Mouse (Mus musculus) heart, postnatal 0 days (tissue): ENCODE results near the gene Id3. TPM values are rescaled to one million over a fixed set of nuclear protein-coding genes. Genes with fewer than 3 reads are reported as not detected.

Source experiments
- ATAC-seq: fragments of 200-750 bp; cut with Nextera tagmentation; 2 replicates; pipeline ENCODE4 v1.8.0; 2017; ENCODE audit warnings: low read depth, moderate number of reproducible peaks, moderate library complexity; ENCODE audit not compliant: insufficient read depth
- DNase-seq: peaks from one replicate; pipeline ENCODE4 v3.0.0-alpha.2; 2016; ENCODE audit warnings: low spot score
- H3K27ac ChIP-seq: fragments of 300-500 bp; sonication (generic); 2 replicates; pipeline ENCODE4 v1.5.1; 2014; ENCODE audit warnings: low read depth, mild to moderate bottlenecking
- H3K27me3 ChIP-seq: fragments of 300-500 bp; sonication (generic); 2 replicates; pipeline ENCODE4 v1.6.1; 2014; ENCODE audit warnings: low read length, mixed read lengths; ENCODE audit not compliant: control insufficient read depth, insufficient read depth
- H3K36me3 ChIP-seq: fragments of 300-500 bp; sonication (generic); replicated peaks from 2 replicates; pipeline ENCODE4 v1.6.1; 2014; ENCODE audit warnings: low read length, mixed read lengths; ENCODE audit not compliant: control insufficient read depth, insufficient read depth
- H3K4me1 ChIP-seq: fragments of 300-500 bp; sonication (generic); 2 replicates; pipeline ENCODE4 v1.6.1; 2014; ENCODE audit warnings: antibody characterized with exemption; ENCODE audit not compliant: control insufficient read depth, insufficient read depth
- H3K4me2 ChIP-seq: fragments of 300-500 bp; sonication (generic); 2 replicates; pipeline ENCODE4 v1.6.1; 2014; ENCODE audit warnings: low read depth, mild to moderate bottlenecking, low read length, moderate library complexity
- H3K4me3 ChIP-seq: fragments of 300-500 bp; sonication (generic); 2 replicates; pipeline ENCODE4 v1.5.1; 2014; ENCODE audit warnings: low read depth, low read length
- H3K9ac ChIP-seq: fragments of 300-500 bp; sonication (generic); replicated peaks from 2 replicates; pipeline ENCODE4 v1.6.1; 2014; ENCODE audit warnings: low read depth, low read length, mixed read lengths
- H3K9me3 ChIP-seq: fragments of 300-500 bp; sonication (generic); replicated peaks from 2 replicates; pipeline ENCODE4 v1.6.1; 2016; ENCODE audit warnings: low read length; ENCODE audit not compliant: control insufficient read depth
- CTCF ChIP-seq: IDR thresholded peaks from 2 replicates; pipeline ENCODE4 v1.5.1; 2016; ENCODE audit warnings: antibody characterized with exemption, control low read depth, low read depth
- EP300 ChIP-seq: IDR thresholded peaks from 2 replicates; pipeline ENCODE4 v1.6.1; 2016; ENCODE audit warnings: antibody characterized with exemption, low read depth
- WGBS: fragments of 180-500 bp; shearing (Covaris S2); extraction: QIAGEN DNeasy Blood & Tissue Kit; methylation state at CpG from one replicate; pipeline ENCODE4 v1.1.7; 2014; 5-methylcytosine and 5-hydroxymethylcytosine counted together
- polyA plus RNA-seq: library from polyadenylated mRNA; unstranded; fragments of >200 nt; fragmentation: Nextera tagmentation; extraction: Ambion mirVana; gene quantifications from 2 replicates; pipeline ENCODE4 v1.2.1, GENCODE M21; 2015
- total RNA-seq: library from RNA; depleted of rRNA; stranded (reverse); fragments of >200 nt; gene quantifications from 2 replicates; pipeline ENCODE4 v1.2.3, GENCODE M21; 2014; ENCODE audit warnings: low replicate concordance

Id3 gene
- total and polyA plus RNA-seq, 2 experiments from 2014 or later = 169 to 259 TPM

DNA sequence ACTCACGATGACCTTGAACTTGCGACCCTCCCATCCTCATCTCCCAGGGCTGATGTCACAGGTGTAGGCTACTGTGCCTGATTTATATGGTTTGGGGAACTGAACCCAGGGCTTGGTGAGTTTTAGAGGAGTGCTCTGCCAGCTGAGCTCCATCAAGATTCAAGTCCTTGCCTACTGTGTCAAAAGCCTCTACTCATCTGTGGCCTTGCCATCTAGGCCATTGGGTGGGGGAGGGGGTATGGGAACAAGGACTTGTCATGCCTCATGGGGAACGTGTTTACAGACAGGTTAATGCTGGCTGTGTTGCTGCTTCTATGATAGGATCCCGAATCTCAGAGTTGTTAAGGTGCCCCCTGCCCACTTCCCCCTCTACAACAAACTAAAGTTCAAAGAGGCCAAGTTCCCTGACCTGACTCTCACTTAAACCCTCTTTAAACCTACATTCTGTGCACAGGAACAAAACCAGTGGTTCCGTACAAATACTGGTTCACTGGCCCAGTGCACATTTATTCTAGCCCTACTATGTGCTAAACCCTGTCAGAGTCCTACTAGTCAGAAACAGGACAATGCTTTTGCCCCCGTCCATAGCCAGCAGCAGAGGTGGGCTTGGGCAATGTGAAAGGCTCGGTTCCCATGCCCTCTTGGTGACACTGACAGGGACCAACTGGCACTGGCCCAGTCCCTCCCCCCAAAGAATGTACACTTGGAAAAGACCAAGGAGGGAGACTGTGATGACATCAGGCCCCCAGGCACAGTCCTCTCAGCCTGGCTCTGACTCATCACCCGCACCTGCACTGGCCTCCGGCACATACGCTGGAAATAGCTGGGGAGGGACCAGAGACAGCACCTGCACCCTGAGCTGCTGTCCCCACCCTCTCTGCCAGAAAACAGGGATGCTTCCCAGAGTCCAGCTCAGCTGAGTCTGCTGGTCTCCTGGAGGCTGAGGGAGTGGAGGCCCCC, 33.1 kb upstream of the Id3 start:
- no peak overlapping the region for H3K27ac ChIP-seq
- 66% methylated on average over 10 of the region's 10 CpGs for WGBS
- H3K4me1 ChIP-seq = no peaks in the 10 kb centered on the region
- no peaks in the 10 kb centered on the region for H3K9me3 ChIP-seq
- H3K27me3 ChIP-seq = no peaks in the 10 kb centered on the region
- H3K4me2 ChIP-seq = no peak overlapping the region
- H3K9ac ChIP-seq = no peak overlapping the region
- H3K36me3 ChIP-seq = no peaks in the 10 kb centered on the region
- DNase-seq (no peak), ATAC-seq (no peak)
- TF ChIP-seq EP300 (no peak), CTCF (no peak)
- H3K4me3 ChIP-seq = no peak overlapping the region

DNA sequence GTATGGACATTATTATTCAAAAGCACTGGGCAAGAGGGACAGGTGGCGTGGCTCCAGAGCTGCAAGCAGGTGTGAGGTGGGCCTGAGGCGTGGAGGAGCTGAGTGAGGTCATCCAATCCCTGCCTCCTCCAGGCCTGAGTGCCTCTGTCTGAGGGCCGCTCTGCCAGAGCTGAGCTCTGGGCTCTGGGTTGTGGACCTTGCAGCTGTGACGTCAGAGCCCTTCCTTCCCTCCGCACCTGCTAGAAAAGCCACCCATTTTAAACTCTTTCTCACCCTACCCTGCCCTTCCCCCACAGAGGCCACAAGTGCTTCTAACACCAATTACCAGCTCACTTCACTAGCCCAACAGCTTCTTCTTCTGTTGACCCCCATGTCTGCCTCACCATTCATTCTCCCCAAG, 31.0 kb upstream of the Id3 start:
- no peaks in the 10 kb centered on the region for H3K36me3 ChIP-seq
- H3K27me3 ChIP-seq = no peaks in the 10 kb centered on the region
- no peak for TF ChIP-seq EP300
- no peak for TF ChIP-seq CTCF
- H3K4me1 ChIP-seq = peaks cover 8% of the 10 kb centered on the region
- H3K9me3 ChIP-seq = no peaks in the 10 kb centered on the region
- no peak for ATAC-seq
- no peak overlapping the region for H3K27ac ChIP-seq
- no peak for DNase-seq
- H3K4me2 ChIP-seq = no peak overlapping the region
- 63% methylated on average over 5 of the region's 5 CpGs for WGBS
- H3K9ac ChIP-seq = no peak overlapping the region
- no peak overlapping the region for H3K4me3 ChIP-seq

DNA sequence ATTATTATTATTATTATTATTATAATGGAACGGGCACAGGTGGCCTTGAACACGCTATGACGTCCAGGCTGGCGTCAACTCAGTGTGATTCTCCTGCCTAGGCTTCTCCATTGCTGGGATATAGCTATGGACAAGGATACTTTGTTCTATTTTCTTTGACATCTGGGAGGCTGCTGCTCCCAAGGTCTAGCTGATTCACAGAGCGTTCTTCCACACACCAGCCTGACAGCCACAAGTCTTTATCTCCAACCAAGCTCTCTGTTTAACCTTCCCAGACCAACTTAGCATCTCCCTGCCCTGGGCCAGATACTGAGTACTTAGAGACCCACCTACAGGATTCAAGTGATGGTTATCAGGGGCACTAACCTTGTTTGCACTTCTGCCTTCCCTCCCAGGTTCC, 28.6 kb upstream of the Id3 start:
- TF ChIP-seq CTCF (no peak), EP300 (no peak)
- no peak overlapping the region for H3K4me3 ChIP-seq
- peaks cover 8% of the 10 kb centered on the region for H3K4me1 ChIP-seq
- no peak overlapping the region for H3K27ac ChIP-seq
- no peak for ATAC-seq
- no peaks in the 10 kb centered on the region for H3K36me3 ChIP-seq
- no peaks in the 10 kb centered on the region for H3K27me3 ChIP-seq
- no peak overlapping the region for H3K9ac ChIP-seq
- WGBS = 74% methylated on average over 5 of the region's 5 CpGs
- DNase-seq = no peak
- H3K4me2 ChIP-seq = no peak overlapping the region
- no peaks in the 10 kb centered on the region for H3K9me3 ChIP-seq

DNA sequence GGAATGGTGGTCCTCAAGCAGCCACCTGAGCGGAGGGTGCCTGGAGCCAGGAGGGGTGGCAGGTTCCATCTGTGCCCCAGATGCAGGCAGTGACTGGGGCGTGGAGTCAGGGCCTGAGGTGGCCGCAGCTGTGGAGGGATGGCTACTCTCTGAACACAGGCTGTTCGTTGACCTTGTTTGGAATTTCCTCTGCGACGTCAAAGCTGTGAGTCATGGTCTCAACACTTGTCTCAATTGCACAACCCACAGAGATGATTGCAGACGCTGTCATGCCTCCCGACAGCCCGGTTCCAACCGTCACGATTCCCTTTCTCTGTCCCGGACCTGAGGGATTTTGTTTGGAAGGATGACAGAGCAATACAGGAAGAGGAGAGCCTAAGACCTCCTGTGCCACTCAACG, 26.3 kb upstream of the Id3 start:
- TF ChIP-seq EP300 (no peak), CTCF (no peak)
- ATAC-seq (peak; percentile 77), DNase-seq (peak; percentile 78)
- Histone ChIP-seq H3K4me1 (peaks cover 8% of the 10 kb centered on the region), H3K36me3 (no peaks in the 10 kb centered on the region), H3K27me3 (no peaks in the 10 kb centered on the region), H3K27ac (0 out of 2 replicates have a peak overlapping the region, but pooled peaks have one; percentile 30), H3K9ac (no peak overlapping the region), H3K4me2 (peak overlapping the region; percentile 1; the same call in 1 of the 2 replicates), H3K4me3 (no peak overlapping the region), H3K9me3 (no peaks in the 10 kb centered on the region)
- WGBS = 15% methylated on average over 13 of the region's 13 CpGs

- ATAC-seq (no peak), DNase-seq (no peak)
- no peak overlapping the region for H3K9ac ChIP-seq
- no peaks in the 10 kb centered on the region for H3K9me3 ChIP-seq
- H3K4me3 ChIP-seq = no peak overlapping the region
- 22% methylated on average over 16 of the region's 16 CpGs for WGBS
- H3K4me1 ChIP-seq = peaks cover 8% of the 10 kb centered on the region
- H3K4me2 ChIP-seq = no peak overlapping the region
- TF ChIP-seq CTCF (no peak), EP300 (no peak)
- H3K27me3 ChIP-seq = no peaks in the 10 kb centered on the region
- no peaks in the 10 kb centered on the region for H3K36me3 ChIP-seq
- no peak overlapping the region for H3K27ac ChIP-seq
These were observed 23.3 kb upstream of the Id3 start for GRCm38 (mm10) chr4:136120041-136120440.

GRCm38 (mm10) chr4:136121158-136121557, 22.1 kb upstream of the Id3 start:
- Histone ChIP-seq H3K4me2 (no peak overlapping the region), H3K9ac (no peak overlapping the region), H3K27ac (no peak overlapping the region), H3K9me3 (no peaks in the 10 kb centered on the region), H3K36me3 (no peaks in the 10 kb centered on the region), H3K4me3 (no peak overlapping the region), H3K27me3 (no peaks in the 10 kb centered on the region), H3K4me1 (peaks cover 8% of the 10 kb centered on the region)
- TF ChIP-seq EP300 = no peak
- no peak for TF ChIP-seq CTCF
- DNase-seq (no peak), ATAC-seq (no peak)
- 86% methylated on average over 3 of the region's 3 CpGs for WGBS
